Mouse (Mus musculus): ENCODE data around the gene Trafd1.
"Not testable (repeated sequence)": the region's sequence is repeated elsewhere in the genome, so short reads cannot be mapped to it uniquely, and the experiment has no call there.

Trafd1 gene

DNA sequence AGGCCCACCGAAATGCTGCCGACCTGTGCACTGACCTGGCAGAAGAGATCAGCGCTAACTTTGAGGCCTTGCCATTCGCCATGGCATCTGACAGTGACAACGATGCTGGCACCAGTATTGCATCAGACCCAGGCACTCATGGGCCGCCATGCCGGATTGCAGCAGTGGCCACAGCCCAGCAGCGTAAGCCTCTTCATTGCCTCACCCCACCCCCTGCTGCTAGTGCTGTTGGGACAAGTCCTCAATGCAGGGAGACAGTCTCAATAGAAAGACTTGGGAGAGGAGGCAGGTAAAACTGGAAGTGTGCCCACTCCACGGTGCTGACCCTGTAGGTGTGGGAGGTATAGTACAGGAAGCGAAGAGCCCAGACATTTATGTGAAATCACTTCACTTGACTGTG, 53.7 kb downstream of the Trafd1 start:
- DNase-seq (ENCODE audit: low spot score in 2 of 2), result no peak

DNA sequence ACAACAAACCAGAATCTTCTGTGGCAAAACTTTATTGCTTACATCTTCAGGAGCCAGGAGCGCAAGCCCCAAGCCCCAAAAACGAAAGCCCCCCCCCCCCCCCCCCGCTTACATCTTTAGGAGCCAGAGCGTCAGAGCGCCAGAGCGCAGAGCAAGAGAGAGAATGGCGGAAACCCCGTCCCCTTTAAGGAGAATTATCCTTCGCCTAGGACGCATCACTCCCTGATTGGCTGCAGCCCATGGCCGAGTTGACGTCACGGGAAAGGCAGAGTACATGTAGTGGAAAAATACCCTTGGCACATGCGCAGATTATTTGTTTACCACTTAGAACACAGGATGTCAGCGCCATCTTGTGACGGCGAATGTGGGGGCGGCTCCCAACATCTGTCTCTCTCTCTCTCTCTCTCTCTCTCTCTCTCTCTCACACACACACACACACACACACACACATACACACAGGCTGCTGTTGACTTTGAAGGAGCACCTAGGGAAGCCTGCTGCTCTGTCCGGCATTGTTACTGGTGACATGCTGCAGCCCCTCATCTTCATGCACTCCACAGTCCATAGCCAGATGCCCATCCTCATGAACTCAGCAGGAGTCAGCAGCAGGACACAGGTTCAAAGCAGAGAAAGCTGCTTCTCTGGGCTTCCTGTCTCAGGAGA, 55.1 kb downstream of the Trafd1 start:
- DNase-seq (ENCODE audit: low spot score in 2 of 2), result not testable (repeated sequence)

DNA sequence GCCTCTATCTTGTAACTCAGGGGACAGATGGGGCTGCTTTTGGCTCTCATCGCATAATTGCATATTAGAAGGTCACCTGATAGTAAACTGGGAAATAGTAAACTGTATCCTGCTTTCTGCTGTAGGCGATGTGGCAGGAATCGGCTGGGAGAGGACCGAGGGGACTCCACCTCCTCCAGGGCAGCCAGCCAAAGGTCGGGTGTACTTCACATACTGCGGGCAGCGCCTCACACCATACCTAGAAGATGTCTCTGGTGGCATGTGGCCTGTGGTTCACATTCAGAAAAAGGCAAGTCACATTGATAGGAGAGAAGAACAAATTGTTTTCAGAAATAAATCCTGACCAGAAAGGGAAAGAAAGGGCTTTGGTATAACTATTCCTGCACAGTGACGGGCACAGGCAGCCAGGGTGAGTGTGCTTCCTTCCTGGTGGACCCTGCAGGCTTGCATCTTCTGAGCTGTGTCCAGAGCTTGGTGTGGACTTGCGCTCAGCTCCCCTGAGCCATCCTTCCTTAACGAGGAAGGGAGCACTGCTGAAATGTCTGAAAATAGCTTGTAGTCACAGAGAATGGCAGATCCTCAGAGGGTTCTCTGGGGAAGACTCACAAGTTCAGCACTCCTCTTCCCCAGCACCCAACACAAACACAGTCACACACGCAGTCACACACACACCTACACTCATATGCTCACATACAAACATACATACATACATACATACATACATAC, 55.9 kb downstream of the Trafd1 start:
- no peak for DNase-seq (ENCODE audit: low spot score in 2 of 2)

GRCm38 (mm10) chr5:121326079-121326805, 59.2 kb downstream of the Trafd1 start:
- no peak for DNase-seq (ENCODE audit: low spot score in 2 of 2)
